Mouse (Mus musculus) urinary bladder, postnatal 36 days (tissue): ENCODE data around the gene Tsacc.

Source experiments
- DNase-seq, 2 experiments: peaks; one replicate each; pipeline ENCODE4 v3.0.0; 2022; ENCODE audit warnings: low spot score in 2 of 2, mixed read lengths in 1 of 2

Tsacc gene

GRCm38 (mm10) chr3:88239446-88239845, 57.4 kb downstream of the Tsacc start:
- DNase-seq: no peak

- DNase-seq: no peak
Observed at GRCm38 (mm10) chr3:88238866-88239391, 57.9 kb downstream of the Tsacc start.

GRCm38 (mm10) chr3:88237556-88238194, 59.1 kb downstream of the Tsacc start:
- no peak for DNase-seq

- DNase-seq: no peak
Observed at GRCm38 (mm10) chr3:88237161-88237555, 59.6 kb downstream of the Tsacc start.

GRCm38 (mm10) chr3:88235616-88236015, 61.2 kb downstream of the Tsacc start:
- no peak for DNase-seq

GRCm38 (mm10) chr3:88235216-88235615, 61.6 kb downstream of the Tsacc start:
- DNase-seq: no peak

GRCm38 (mm10) chr3:88234041-88234440, 62.8 kb downstream of the Tsacc start:
- DNase-seq: no peak

GRCm38 (mm10) chr3:88232851-88233649, 63.7 kb downstream of the Tsacc start:
- no peak for DNase-seq
